Mouse (Mus musculus) neural tube, embryonic 11.5 days (tissue): ENCODE measurements around the gene Acot8. TPM values are rescaled to one million over a fixed set of nuclear protein-coding genes. Genes with fewer than 3 reads are reported as not detected.

Experiments used
- ATAC-seq: fragments of 200-750 bp; cut with Nextera tagmentation; 2 replicates; pipeline ENCODE4 v1.8.0; 2017; ENCODE audit warnings: moderate number of reproducible peaks, mild to moderate bottlenecking, moderate TSS enrichment, moderate library complexity; ENCODE audit not compliant: insufficient read depth, low FRiP score, low TSS enrichment
- DNase-seq: peaks from one replicate; pipeline ENCODE4 v3.0.0-alpha.2; 2015; ENCODE audit warnings: low spot score
- H3K27ac ChIP-seq: fragments of 300-500 bp; sonication (generic); 2 replicates; pipeline ENCODE4 v1.5.1; 2014; ENCODE audit warnings: low read depth, mild to moderate bottlenecking, low read length
- H3K27me3 ChIP-seq: fragments of 300-500 bp; sonication (generic); 2 replicates; pipeline ENCODE4 v1.6.1; 2014; ENCODE audit warnings: mild to moderate bottlenecking, low read length, mixed read lengths; ENCODE audit not compliant: control insufficient read depth, insufficient read depth
- H3K36me3 ChIP-seq: fragments of 300-500 bp; sonication (generic); 2 replicates; pipeline ENCODE4 v1.6.1; 2014; ENCODE audit warnings: mild to moderate bottlenecking, low read length, moderate library complexity, mixed read lengths; ENCODE audit not compliant: control insufficient read depth, insufficient read depth
- H3K4me1 ChIP-seq: fragments of 300-500 bp; sonication (generic); 2 replicates; pipeline ENCODE4 v1.6.1; 2014; ENCODE audit warnings: low read length, mixed read lengths; ENCODE audit not compliant: control insufficient read depth, insufficient read depth
- H3K4me2 ChIP-seq: fragments of 300-500 bp; sonication (generic); 2 replicates; pipeline ENCODE4 v1.6.1; 2014; ENCODE audit warnings: low read depth, mild to moderate bottlenecking, moderate library complexity
- H3K4me3 ChIP-seq: fragments of 300-500 bp; sonication (generic); 2 replicates; pipeline ENCODE4 v1.5.1; 2014; ENCODE audit warnings: low read depth, low read length
- H3K9ac ChIP-seq: fragments of 300-500 bp; sonication (generic); 2 replicates; pipeline ENCODE4 v1.6.1; 2014; ENCODE audit warnings: mild to moderate bottlenecking, low read length
- H3K9me3 ChIP-seq: fragments of 300-500 bp; sonication (generic); 2 replicates; pipeline ENCODE4 v1.6.1; 2016; ENCODE audit warnings: low read length; ENCODE audit not compliant: control insufficient read depth
- WGBS: fragments of 180-500 bp; shearing (Covaris S2); extraction: QIAGEN DNeasy Blood & Tissue Kit; methylation state at CpG from one replicate; pipeline ENCODE4 v1.1.7; 2014; 5-methylcytosine and 5-hydroxymethylcytosine counted together
- polyA plus RNA-seq: library from polyadenylated mRNA; unstranded; fragments of >200 nt; fragmentation: Nextera tagmentation; extraction: Ambion mirVana; gene quantifications from 2 replicates; pipeline ENCODE4 v1.2.1, GENCODE M21; 2014

The Acot8 gene
- polyA plus RNA-seq, 1 experiment from 2014 or later = 15.1 TPM

- H3K9me3 ChIP-seq = no peaks in the 10 kb centered on the region
- no peak overlapping the region for H3K4me3 ChIP-seq
- WGBS = 98% methylated on average over 4 of the region's 4 CpGs
- H3K9ac ChIP-seq = no peak overlapping the region
- no peak for DNase-seq
- H3K4me2 ChIP-seq = no peak overlapping the region
- H3K36me3 ChIP-seq = peaks cover 11% of the 10 kb centered on the region
- ATAC-seq = no peak
- no peaks in the 10 kb centered on the region for H3K4me1 ChIP-seq
- no peaks in the 10 kb centered on the region for H3K27me3 ChIP-seq
- no peak overlapping the region for H3K27ac ChIP-seq
Observed at GRCm38 (mm10) chr2:164761971-164762370, 42.7 kb downstream of the Acot8 start.

- DNase-seq (no peak), ATAC-seq (no peak)
- H3K9me3 ChIP-seq = no peaks in the 10 kb centered on the region
- no peak overlapping the region for H3K4me3 ChIP-seq
- no peak overlapping the region for H3K4me2 ChIP-seq
- no peaks in the 10 kb centered on the region for H3K27me3 ChIP-seq
- H3K9ac ChIP-seq = no peak overlapping the region
- no peaks in the 10 kb centered on the region for H3K4me1 ChIP-seq
- WGBS = 100% methylated on average over 2 of the region's 2 CpGs
- peaks cover 11% of the 10 kb centered on the region for H3K36me3 ChIP-seq
- no peak overlapping the region for H3K27ac ChIP-seq
Observed at GRCm38 (mm10) chr2:164761502-164761901, 43.2 kb downstream of the Acot8 start.

GRCm38 (mm10) chr2:164760059-164760833, 44.4 kb downstream of the Acot8 start:
- Histone ChIP-seq H3K4me1 (no peaks in the 10 kb centered on the region), H3K4me2 (no peak overlapping the region), H3K4me3 (no peak overlapping the region), H3K36me3 (peaks cover 20% of the 10 kb centered on the region), H3K27ac (no peak overlapping the region), H3K27me3 (no peaks in the 10 kb centered on the region), H3K9me3 (no peaks in the 10 kb centered on the region), H3K9ac (no peak overlapping the region)
- ATAC-seq = no peak
- 88% methylated on average over 4 of the region's 4 CpGs for WGBS
- DNase-seq = no peak

- no peak overlapping the region for H3K4me3 ChIP-seq
- H3K9me3 ChIP-seq = no peaks in the 10 kb centered on the region
- H3K9ac ChIP-seq = no peak overlapping the region
- 58% methylated on average over 1 of the region's 1 CpGs for WGBS
- no peak for ATAC-seq
- H3K4me1 ChIP-seq = no peaks in the 10 kb centered on the region
- no peak overlapping the region for H3K27ac ChIP-seq
- H3K27me3 ChIP-seq = no peaks in the 10 kb centered on the region
- DNase-seq = no peak
- peaks cover 30% of the 10 kb centered on the region for H3K36me3 ChIP-seq
- no peak overlapping the region for H3K4me2 ChIP-seq
Observed at GRCm38 (mm10) chr2:164758692-164759091, 46.0 kb downstream of the Acot8 start.

- WGBS = 87% methylated on average over 11 of the region's 11 CpGs
Observed at GRCm38 (mm10) chr2:164757841-164758240, 46.8 kb downstream of the Acot8 start.

GRCm38 (mm10) chr2:164754800-164755199, 49.9 kb downstream of the Acot8 start:
- Histone ChIP-seq H3K36me3 (peaks cover 26% of the 10 kb centered on the region), H3K9ac (no peak overlapping the region)

More at GRCm38 (mm10) chr2:164757841-164758240, 46.8 kb downstream of the Acot8 start:
- Histone ChIP-seq H3K4me3 (no peak overlapping the region), H3K4me2 (no peak overlapping the region), H3K27ac (no peak overlapping the region), H3K9me3 (no peaks in the 10 kb centered on the region), H3K4me1 (no peaks in the 10 kb centered on the region), H3K9ac (no peak overlapping the region), H3K36me3 (peaks cover 30% of the 10 kb centered on the region), H3K27me3 (no peaks in the 10 kb centered on the region)
- ATAC-seq (no peak), DNase-seq (no peak)

GRCm38 (mm10) chr2:164754105-164754504, 50.6 kb downstream of the Acot8 start:
- 85% methylated on average over 11 of the region's 11 CpGs for WGBS

More at GRCm38 (mm10) chr2:164754800-164755199, 49.9 kb downstream of the Acot8 start:
- no peak for DNase-seq
- Histone ChIP-seq H3K4me3 (no peak overlapping the region), H3K4me2 (no peak overlapping the region), H3K9me3 (no peaks in the 10 kb centered on the region), H3K27ac (no peak overlapping the region), H3K4me1 (no peaks in the 10 kb centered on the region), H3K27me3 (no peaks in the 10 kb centered on the region)
- no peak for ATAC-seq
- WGBS = 79% methylated on average over 2 of the region's 2 CpGs

GRCm38 (mm10) chr2:164752454-164752853, 52.2 kb downstream of the Acot8 start:
- 96% methylated on average over 2 of the region's 2 CpGs for WGBS

More at GRCm38 (mm10) chr2:164754105-164754504, 50.6 kb downstream of the Acot8 start:
- no peaks in the 10 kb centered on the region for H3K9me3 ChIP-seq
- peaks cover 26% of the 10 kb centered on the region for H3K36me3 ChIP-seq
- H3K4me1 ChIP-seq = no peaks in the 10 kb centered on the region
- DNase-seq = no peak
- no peak overlapping the region for H3K4me3 ChIP-seq
- no peak overlapping the region for H3K27ac ChIP-seq
- ATAC-seq = no peak
- no peak overlapping the region for H3K9ac ChIP-seq
- no peaks in the 10 kb centered on the region for H3K27me3 ChIP-seq
- H3K4me2 ChIP-seq = no peak overlapping the region

GRCm38 (mm10) chr2:164748991-164749390, 55.7 kb downstream of the Acot8 start:
- H3K36me3 ChIP-seq = 0 out of 2 replicates have a peak, but pooled peaks cover under 1% of the 10 kb centered on the region
- H3K4me3 ChIP-seq = no peak overlapping the region
- WGBS = 92% methylated on average over 6 of the region's 6 CpGs
- DNase-seq = no peak
- H3K9ac ChIP-seq = no peak overlapping the region
- ATAC-seq = no peak
- H3K9me3 ChIP-seq = no peaks in the 10 kb centered on the region
- no peak overlapping the region for H3K27ac ChIP-seq
- H3K4me2 ChIP-seq = no peak overlapping the region
- no peaks in the 10 kb centered on the region for H3K27me3 ChIP-seq
- H3K4me1 ChIP-seq = peaks cover 10% of the 10 kb centered on the region

More at GRCm38 (mm10) chr2:164752454-164752853, 52.2 kb downstream of the Acot8 start:
- no peak overlapping the region for H3K27ac ChIP-seq
- no peak for DNase-seq
- H3K9ac ChIP-seq = no peak overlapping the region
- no peak overlapping the region for H3K4me3 ChIP-seq
- no peaks in the 10 kb centered on the region for H3K9me3 ChIP-seq
- peaks cover 21% of the 10 kb centered on the region for H3K36me3 ChIP-seq
- no peak overlapping the region for H3K4me2 ChIP-seq
- ATAC-seq = no peak
- no peaks in the 10 kb centered on the region for H3K27me3 ChIP-seq
- H3K4me1 ChIP-seq = no peaks in the 10 kb centered on the region
